Mouse (Mus musculus): ENCODE results near the gene Kcnip1. TPM values are rescaled to one million over a fixed set of nuclear protein-coding genes. Genes with fewer than 3 reads are reported as not detected.

The Kcnip1 gene
- polyA plus RNA-seq, 1 experiment from 2014 or later, result 0.16 TPM

DNA sequence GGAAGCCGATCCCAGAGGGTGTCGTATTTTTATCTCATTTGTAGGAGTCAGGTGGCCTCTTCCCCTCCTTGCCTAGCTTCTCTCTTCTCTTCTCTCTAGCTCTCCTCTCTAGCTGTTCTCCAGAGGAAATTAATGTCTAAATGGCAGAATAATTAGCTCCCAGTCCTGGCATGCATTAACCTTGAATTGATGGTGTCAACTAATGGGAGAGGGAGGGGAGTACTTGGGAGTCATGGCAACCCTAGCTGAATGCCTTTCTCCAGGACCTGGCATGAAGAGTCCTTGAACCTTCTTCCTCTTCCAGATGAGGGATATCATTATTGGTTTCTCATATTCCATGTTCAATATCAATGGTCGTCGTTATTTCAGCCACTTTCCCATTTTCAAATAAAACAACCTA is 396.3 kb downstream of the Kcnip1 start:
- WGBS (ENCODE audit: insufficient replicate concordance), result 61% methylated on average over 4 of the region's 4 CpGs

GRCm38 (mm10) chr11:33592826-33593225 is 400.1 kb downstream of the Kcnip1 start:
- Histone ChIP-seq H3K4me3 (replicated peaks) (no peak overlapping the region), H3K9ac (no peak overlapping the region), H3K36me3 (replicated peaks) (no peaks in the 10 kb centered on the region), H3K9me3 (replicated peaks) (no peaks in the 10 kb centered on the region), H3K27me3 (no peaks in the 10 kb centered on the region), H3K27ac (replicated peaks) (no peak overlapping the region), H3K4me1 (replicated peaks) (no peaks in the 10 kb centered on the region), H3K4me2 (no peak overlapping the region)
- ATAC-seq (ENCODE audit: insufficient read depth), result no peak
- 54% methylated on average over 4 of the region's 4 CpGs for WGBS (ENCODE audit: insufficient replicate concordance)

More for the DNA sequence above, 396.3 kb downstream of the Kcnip1 start:
- no peak overlapping the region for H3K27ac ChIP-seq (replicated peaks)
- no peak overlapping the region for H3K4me2 ChIP-seq
- ATAC-seq (ENCODE audit: insufficient read depth), result no peak
- H3K9me3 ChIP-seq (replicated peaks), result no peaks in the 10 kb centered on the region
- H3K27me3 ChIP-seq, result no peaks in the 10 kb centered on the region
- no peak overlapping the region for H3K4me3 ChIP-seq (replicated peaks)
- H3K9ac ChIP-seq, result no peak overlapping the region
- H3K36me3 ChIP-seq (replicated peaks), result no peaks in the 10 kb centered on the region
- no peaks in the 10 kb centered on the region for H3K4me1 ChIP-seq (replicated peaks)

- ATAC-seq (ENCODE audit: insufficient read depth), result no peak
- Histone ChIP-seq H3K4me3 (replicated peaks) (no peak overlapping the region), H3K27ac (replicated peaks) (no peak overlapping the region), H3K36me3 (replicated peaks) (no peaks in the 10 kb centered on the region), H3K27me3 (no peaks in the 10 kb centered on the region), H3K4me2 (no peak overlapping the region), H3K9ac (no peak overlapping the region), H3K4me1 (replicated peaks) (no peaks in the 10 kb centered on the region), H3K9me3 (replicated peaks) (no peaks in the 10 kb centered on the region)
- 68% methylated on average over 3 of the region's 3 CpGs for WGBS (ENCODE audit: insufficient replicate concordance)
These were observed 402.2 kb downstream of the Kcnip1 start for GRCm38 (mm10) chr11:33590771-33591170.

DNA sequence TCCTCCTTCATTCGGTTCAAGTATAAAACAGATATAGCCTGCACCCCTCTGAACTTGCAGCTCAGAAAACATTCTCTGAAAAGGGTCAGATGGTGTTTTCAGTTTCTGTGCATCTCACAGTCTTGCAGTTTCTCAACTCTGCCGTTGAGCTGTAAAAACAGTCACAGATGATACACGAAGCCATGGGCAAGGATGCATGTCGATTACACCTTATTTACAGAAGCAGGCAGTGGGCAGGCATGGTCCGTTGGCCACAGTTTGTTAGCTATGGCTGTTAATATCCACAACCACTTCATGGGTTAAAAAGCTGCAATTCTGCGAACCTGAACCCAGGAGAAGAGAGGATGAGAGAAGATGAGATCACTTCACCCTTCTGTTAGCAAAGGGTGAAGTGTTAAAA is 406.3 kb downstream of the Kcnip1 start:
- 58% methylated on average over 6 of the region's 6 CpGs for WGBS (ENCODE audit: insufficient replicate concordance)
- no peak overlapping the region for H3K4me2 ChIP-seq
- no peaks in the 10 kb centered on the region for H3K27me3 ChIP-seq

DNA sequence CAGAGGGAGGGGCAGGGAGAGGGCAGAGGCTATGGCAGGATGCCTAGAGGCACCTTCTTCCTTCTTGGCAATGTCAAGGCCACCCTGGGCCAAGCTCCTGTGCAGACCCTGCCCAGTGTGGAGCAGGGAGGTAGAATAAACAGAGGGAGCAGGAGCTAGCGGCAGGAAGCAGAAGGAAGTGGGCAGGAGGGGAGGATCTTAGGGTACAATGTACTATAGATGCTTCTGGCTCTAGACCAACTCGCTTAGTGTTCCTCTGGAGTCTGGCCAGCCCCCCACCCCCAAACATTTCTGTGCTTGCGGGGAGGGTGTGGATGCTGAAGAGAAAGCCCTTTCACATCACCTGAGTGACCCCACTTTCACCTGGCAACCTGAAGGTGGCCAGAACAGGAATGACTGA is 413.3 kb downstream of the Kcnip1 start:
- H3K4me1 ChIP-seq (replicated peaks), result no peaks in the 10 kb centered on the region
- no peaks in the 10 kb centered on the region for H3K9me3 ChIP-seq (replicated peaks)
- H3K36me3 ChIP-seq (replicated peaks), result no peaks in the 10 kb centered on the region
- no peak overlapping the region for H3K9ac ChIP-seq
- H3K4me2 ChIP-seq, result no peak overlapping the region
- ATAC-seq (ENCODE audit: insufficient read depth), result no peak
- H3K4me3 ChIP-seq (replicated peaks), result no peak overlapping the region
- H3K27me3 ChIP-seq, result no peaks in the 10 kb centered on the region
- 23% methylated on average over 3 of the region's 3 CpGs for WGBS (ENCODE audit: insufficient replicate concordance)
- no peak overlapping the region for H3K27ac ChIP-seq (replicated peaks)

More for the DNA sequence above, 406.3 kb downstream of the Kcnip1 start:
- Histone ChIP-seq H3K36me3 (replicated peaks) (no peaks in the 10 kb centered on the region), H3K4me1 (replicated peaks) (no peaks in the 10 kb centered on the region), H3K9ac (no peak overlapping the region), H3K4me3 (replicated peaks) (no peak overlapping the region), H3K9me3 (replicated peaks) (no peaks in the 10 kb centered on the region), H3K27ac (replicated peaks) (no peak overlapping the region)
- no peak for ATAC-seq (ENCODE audit: insufficient read depth)

Other genes with a start within 250 kb of the Kcnip1 start
- gene Kcnmb1, start 30.1 kb downstream of the Kcnip1 start, polyA plus RNA-seq (2015; fragmentation: Nextera tagmentation; extraction: Ambion mirVana), result 0.03 TPM in 1 of 2 replicates, not detected in the other
- gene Lcp2, start 53.8 kb upstream of the Kcnip1 start, polyA plus RNA-seq (2015; fragmentation: Nextera tagmentation; extraction: Ambion mirVana), result 8.1 and 10.0 TPM in 2 replicates
- not detected in 2 replicates for gene 4930469K13Rik, start 105.4 kb upstream of the Kcnip1 start, polyA plus RNA-seq (2015; fragmentation: Nextera tagmentation; extraction: Ambion mirVana)
- gene Foxi1, start 214.9 kb upstream of the Kcnip1 start, polyA plus RNA-seq (2015; fragmentation: Nextera tagmentation; extraction: Ambion mirVana), result not detected in 2 replicates

Data from liver, embryonic 15.5 days (tissue).